Mouse (Mus musculus): ENCODE measurements around the gene Thsd4. TPM values are rescaled to one million over a fixed set of nuclear protein-coding genes. Genes with fewer than 3 reads are reported as not detected.

The Thsd4 gene
- polyA plus RNA-seq, 1 experiment from 2014 or later = 13.6 TPM

GRCm38 (mm10) chr9:60480052-60480451 lies 41.8 kb downstream of the Thsd4 start:
- no peak for ATAC-seq (ENCODE audit: insufficient number of reproducible peaks, insufficient read depth, low FRiP score, low TSS enrichment, low read depth)
- 61% methylated on average over 3 of the region's 3 CpGs for WGBS

GRCm38 (mm10) chr9:60478806-60479205 lies 43.0 kb downstream of the Thsd4 start:
- ATAC-seq (ENCODE audit: insufficient number of reproducible peaks, insufficient read depth, low FRiP score, low TSS enrichment, low read depth) = no peak
- Histone ChIP-seq H3K4me1 (peaks cover 12% of the 10 kb centered on the region; the same call in 1 of the 2 replicates), H3K4me3 (no peak overlapping the region), H3K9ac (no peak overlapping the region), H3K36me3 (no peaks in the 10 kb centered on the region), H3K4me2 (no peak overlapping the region), H3K9me3 (no peaks in the 10 kb centered on the region), H3K27me3 (no peaks in the 10 kb centered on the region), H3K27ac (no peak overlapping the region)
- 34% methylated on average over 6 of the region's 6 CpGs for WGBS

More at GRCm38 (mm10) chr9:60480052-60480451, 41.8 kb downstream of the Thsd4 start:
- Histone ChIP-seq H3K9me3 (no peaks in the 10 kb centered on the region), H3K36me3 (no peaks in the 10 kb centered on the region), H3K27me3 (no peaks in the 10 kb centered on the region), H3K4me2 (no peak overlapping the region), H3K9ac (no peak overlapping the region), H3K4me3 (no peak overlapping the region), H3K27ac (no peak overlapping the region), H3K4me1 (peaks cover 12% of the 10 kb centered on the region; the same call in 1 of the 2 replicates)

- Histone ChIP-seq H3K36me3 (no peaks in the 10 kb centered on the region), H3K4me2 (no peak overlapping the region), H3K9me3 (no peaks in the 10 kb centered on the region), H3K9ac (no peak overlapping the region), H3K4me3 (no peak overlapping the region), H3K27ac (no peak overlapping the region), H3K27me3 (no peaks in the 10 kb centered on the region), H3K4me1 (peaks cover 12% of the 10 kb centered on the region; the same call in 1 of the 2 replicates)
- WGBS = 63% methylated on average over 14 of the region's 14 CpGs
- ATAC-seq (ENCODE audit: insufficient number of reproducible peaks, insufficient read depth, low FRiP score, low TSS enrichment, low read depth) = no peak
Measured at GRCm38 (mm10) chr9:60477991-60478750, 43.7 kb downstream of the Thsd4 start.

- no peaks in the 10 kb centered on the region for H3K9me3 ChIP-seq
- ATAC-seq (ENCODE audit: insufficient number of reproducible peaks, insufficient read depth, low FRiP score, low TSS enrichment, low read depth) = no peak
- H3K4me1 ChIP-seq = peaks cover 24% of the 10 kb centered on the region
- peaks cover 24% of the 10 kb centered on the region for H3K27me3 ChIP-seq
- 68% methylated on average over 13 of the region's 13 CpGs for WGBS
- H3K36me3 ChIP-seq = no peaks in the 10 kb centered on the region
- H3K4me2 ChIP-seq = no peak overlapping the region
- H3K27ac ChIP-seq = no peak overlapping the region
- no peak overlapping the region for H3K9ac ChIP-seq
- no peak overlapping the region for H3K4me3 ChIP-seq
Measured at GRCm38 (mm10) chr9:60460010-60460982, 61.5 kb downstream of the Thsd4 start.

GRCm38 (mm10) chr9:60458468-60458962 lies 63.3 kb downstream of the Thsd4 start:
- Histone ChIP-seq H3K27me3 (peaks cover 27% of the 10 kb centered on the region), H3K27ac (no peak overlapping the region), H3K9me3 (no peaks in the 10 kb centered on the region), H3K4me3 (no peak overlapping the region), H3K4me1 (peaks cover 31% of the 10 kb centered on the region), H3K36me3 (no peaks in the 10 kb centered on the region), H3K9ac (no peak overlapping the region), H3K4me2 (no peak overlapping the region)
- WGBS = 59% methylated on average over 14 of the region's 14 CpGs
- ATAC-seq (ENCODE audit: insufficient number of reproducible peaks, insufficient read depth, low FRiP score, low TSS enrichment, low read depth) = no peak

- 34% methylated on average over 18 of the region's 18 CpGs for WGBS
- H3K36me3 ChIP-seq = no peaks in the 10 kb centered on the region
- H3K4me2 ChIP-seq = peak overlapping the region; percentile 27; the same call in 1 of the 2 replicates
- no peak for ATAC-seq (ENCODE audit: insufficient number of reproducible peaks, insufficient read depth, low FRiP score, low TSS enrichment, low read depth)
- H3K4me1 ChIP-seq = peaks cover 31% of the 10 kb centered on the region
- peaks cover 27% of the 10 kb centered on the region for H3K27me3 ChIP-seq
- no peaks in the 10 kb centered on the region for H3K9me3 ChIP-seq
- H3K27ac ChIP-seq = no peak overlapping the region
- no peak overlapping the region for H3K4me3 ChIP-seq
- H3K9ac ChIP-seq = no peak overlapping the region
Measured at GRCm38 (mm10) chr9:60457359-60458210, 64.3 kb downstream of the Thsd4 start.

GRCm38 (mm10) chr9:60456651-60457050 lies 65.2 kb downstream of the Thsd4 start:
- Histone ChIP-seq H3K27me3 (peaks cover 26% of the 10 kb centered on the region), H3K27ac (no peak overlapping the region), H3K9ac (no peak overlapping the region), H3K4me1 (peaks cover 31% of the 10 kb centered on the region), H3K4me3 (no peak overlapping the region), H3K9me3 (no peaks in the 10 kb centered on the region), H3K36me3 (no peaks in the 10 kb centered on the region), H3K4me2 (no peak overlapping the region)
- WGBS = 45% methylated on average over 5 of the region's 5 CpGs
- ATAC-seq (ENCODE audit: insufficient number of reproducible peaks, insufficient read depth, low FRiP score, low TSS enrichment, low read depth) = no peak

GRCm38 (mm10) chr9:60454406-60455076 lies 67.3 kb downstream of the Thsd4 start:
- no peak for ATAC-seq (ENCODE audit: insufficient number of reproducible peaks, insufficient read depth, low FRiP score, low TSS enrichment, low read depth)
- Histone ChIP-seq H3K36me3 (no peaks in the 10 kb centered on the region), H3K27ac (no peak overlapping the region), H3K4me1 (peaks cover 26% of the 10 kb centered on the region), H3K9me3 (no peaks in the 10 kb centered on the region), H3K4me2 (no peak overlapping the region), H3K9ac (no peak overlapping the region), H3K27me3 (peaks cover 26% of the 10 kb centered on the region), H3K4me3 (no peak overlapping the region)
- 64% methylated on average over 13 of the region's 13 CpGs for WGBS

GRCm38 (mm10) chr9:60449498-60449897 lies 72.3 kb downstream of the Thsd4 start:
- Histone ChIP-seq H3K4me3 (no peak overlapping the region), H3K9me3 (no peaks in the 10 kb centered on the region), H3K27me3 (0 out of 2 replicates have a peak, but pooled peaks cover 12% of the 10 kb centered on the region), H3K4me2 (no peak overlapping the region), H3K36me3 (no peaks in the 10 kb centered on the region), H3K27ac (no peak overlapping the region), H3K4me1 (peaks cover 26% of the 10 kb centered on the region), H3K9ac (no peak overlapping the region)
- 88% methylated on average over 3 of the region's 3 CpGs for WGBS
- ATAC-seq (ENCODE audit: insufficient number of reproducible peaks, insufficient read depth, low FRiP score, low TSS enrichment, low read depth) = no peak

- 38% methylated on average over 4 of the region's 4 CpGs for WGBS
- Histone ChIP-seq H3K27ac (peak overlapping the region; percentile 55; the same call in 1 of the 2 replicates), H3K27me3 (0 out of 2 replicates have a peak, but pooled peaks cover 9% of the 10 kb centered on the region), H3K9ac (no peak overlapping the region), H3K4me3 (no peak overlapping the region), H3K9me3 (no peaks in the 10 kb centered on the region), H3K4me2 (no peak overlapping the region; the same call in 1 of the 2 replicates), H3K36me3 (no peaks in the 10 kb centered on the region), H3K4me1 (peaks cover 30% of the 10 kb centered on the region)
- ATAC-seq (ENCODE audit: insufficient number of reproducible peaks, insufficient read depth, low FRiP score, low TSS enrichment, low read depth) = no peak
Measured at GRCm38 (mm10) chr9:60445821-60446220, 76.0 kb downstream of the Thsd4 start.
